Mouse (Mus musculus): ENCODE results near the gene Becn1.
"Not testable (repeated sequence)": the region's sequence is repeated elsewhere in the genome, so short reads cannot be mapped to it uniquely, and the experiment has no call there.

Becn1 gene

GRCm38 (mm10) chr11:101302004-101302798 is at the start of gene Becn1:
Gene Becn1 (minus strand): TSS chr11:101302286.
- peak; percentile 92 for DNase-seq (ENCODE audit: low read depth)

GRCm38 (mm10) chr11:101351721-101352111 is 49.6 kb upstream of the Becn1 start:
- DNase-seq (ENCODE audit: low read depth), result no peak

- no peak for DNase-seq (ENCODE audit: low read depth)
Measured at GRCm38 (mm10) chr11:101351100-101351720, 49.1 kb upstream of the Becn1 start.

DNA sequence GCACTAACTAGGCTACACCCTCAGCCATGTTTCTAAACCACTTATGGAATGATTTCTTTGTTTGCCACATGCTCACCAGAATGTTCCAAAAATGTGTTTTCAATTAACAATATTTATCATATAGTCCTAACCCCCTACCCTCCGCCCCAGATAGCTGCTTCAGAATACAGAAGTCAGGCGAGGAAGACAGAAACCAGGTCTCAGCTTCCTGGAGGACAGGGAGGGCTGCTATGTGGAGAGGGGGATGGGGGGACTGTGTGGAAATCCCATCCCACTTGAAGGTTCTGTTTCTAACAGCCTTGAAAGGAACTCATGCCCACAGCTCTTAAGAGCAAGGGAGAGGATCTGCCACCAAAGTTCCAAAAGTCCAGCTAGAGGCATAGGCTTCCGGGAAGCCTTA is 47.1 kb upstream of the Becn1 start:
- DNase-seq (ENCODE audit: low read depth), result no peak

DNA sequence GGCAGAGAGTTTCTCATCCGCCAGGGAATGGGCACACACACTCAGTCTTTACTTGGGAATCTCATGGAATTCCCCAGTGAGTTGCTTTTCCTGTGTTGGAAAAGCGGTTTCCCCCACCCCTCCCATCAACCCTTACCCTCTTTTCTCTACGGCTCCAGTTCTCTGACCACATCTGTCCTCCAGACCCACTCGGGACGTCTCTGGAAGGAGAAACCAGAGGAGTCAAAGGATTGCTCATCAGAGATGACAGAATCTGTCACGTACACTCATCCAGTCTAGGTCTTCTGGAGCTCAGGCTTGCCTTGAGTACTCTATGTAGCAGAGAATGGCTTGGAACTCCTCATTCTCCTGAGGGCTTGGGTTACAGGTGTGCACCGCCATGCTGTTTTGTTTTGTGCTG is 46.7 kb upstream of the Becn1 start:
- DNase-seq (ENCODE audit: low read depth), result no peak

- no peak for DNase-seq (ENCODE audit: low read depth)
Measured at GRCm38 (mm10) chr11:101347083-101347775, 45.1 kb upstream of the Becn1 start.

DNA sequence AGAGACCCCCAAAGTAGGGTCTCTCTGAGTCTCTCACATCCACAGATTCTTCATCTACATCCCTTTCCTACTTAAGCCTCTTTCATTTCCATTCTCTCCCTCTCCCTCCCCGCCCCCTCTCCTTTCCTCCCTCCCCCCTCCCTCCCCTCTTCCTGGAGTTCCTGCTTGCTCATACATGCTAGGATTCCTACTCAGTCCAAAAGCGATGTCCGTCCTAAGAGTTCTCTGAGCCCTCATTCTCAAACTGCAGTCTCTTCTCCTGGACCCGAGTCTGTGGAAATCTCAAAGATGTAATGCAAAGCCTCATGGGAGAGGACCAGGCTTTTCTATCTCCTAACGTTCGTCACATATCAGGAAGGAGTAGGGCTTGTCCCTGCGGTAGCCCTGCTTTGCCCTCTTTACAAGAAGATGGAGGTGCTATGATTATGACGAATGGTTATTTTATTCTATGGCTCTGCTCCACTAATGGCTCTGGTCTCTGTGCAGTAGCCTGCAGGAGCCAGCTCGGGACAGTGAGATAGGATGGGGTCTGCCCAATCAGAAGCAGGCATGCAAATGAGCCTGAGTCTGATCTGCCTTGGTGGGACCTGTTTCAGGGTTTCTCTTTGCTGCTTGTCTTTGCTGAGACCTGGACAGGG is 36.2 kb upstream of the Becn1 start:
- no peak for DNase-seq (ENCODE audit: low read depth)

DNA sequence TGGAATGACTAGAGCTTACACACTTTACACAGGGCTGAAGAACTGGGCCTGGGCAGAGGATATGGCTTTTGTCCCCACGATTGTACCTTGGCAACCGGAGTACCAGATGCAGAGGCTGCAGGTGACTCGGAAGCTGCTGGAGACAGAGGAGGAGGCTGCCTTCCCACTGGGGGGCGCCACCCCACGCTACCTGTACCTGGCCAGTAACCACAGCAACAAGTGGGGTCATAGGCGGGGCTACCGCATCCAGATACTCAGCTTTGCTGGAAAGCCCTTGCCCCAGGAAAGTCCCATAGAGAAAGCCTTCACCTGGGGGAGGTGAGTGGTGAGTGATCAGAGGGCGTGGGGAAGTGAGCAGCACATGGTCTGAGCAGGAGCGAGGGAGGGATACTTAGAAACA is 33.6 kb upstream of the Becn1 start:
- no peak for DNase-seq (ENCODE audit: low read depth)

DNA sequence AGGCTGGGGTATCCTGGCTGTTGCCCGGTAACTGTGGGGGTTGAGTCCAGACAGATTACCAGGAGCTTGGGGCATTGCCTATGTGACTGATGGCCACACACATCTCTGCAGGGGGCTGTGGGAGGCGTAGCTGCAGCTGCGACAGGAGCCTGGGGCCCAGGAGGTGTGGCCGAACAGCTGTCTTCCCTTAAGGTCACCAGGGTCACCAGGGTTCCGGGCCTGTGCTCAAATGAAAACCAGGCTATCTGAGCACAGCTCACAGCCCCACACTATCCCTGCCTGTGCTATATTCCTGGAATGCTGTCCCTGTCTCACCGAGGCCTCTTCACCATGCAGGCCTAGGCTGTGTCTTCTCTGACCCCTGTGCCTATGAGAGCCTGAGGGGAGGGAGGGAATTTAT is 32.4 kb upstream of the Becn1 start:
- DNase-seq (ENCODE audit: low read depth), result no peak

- no peak for DNase-seq (ENCODE audit: low read depth)
Measured at GRCm38 (mm10) chr11:101334023-101334422, 31.9 kb upstream of the Becn1 start.

- no peak for DNase-seq (ENCODE audit: low read depth)
Measured at GRCm38 (mm10) chr11:101332537-101332936, 30.5 kb upstream of the Becn1 start.

GRCm38 (mm10) chr11:101330961-101331360 is 28.9 kb upstream of the Becn1 start:
- not testable (repeated sequence) for DNase-seq (ENCODE audit: low read depth)

DNA sequence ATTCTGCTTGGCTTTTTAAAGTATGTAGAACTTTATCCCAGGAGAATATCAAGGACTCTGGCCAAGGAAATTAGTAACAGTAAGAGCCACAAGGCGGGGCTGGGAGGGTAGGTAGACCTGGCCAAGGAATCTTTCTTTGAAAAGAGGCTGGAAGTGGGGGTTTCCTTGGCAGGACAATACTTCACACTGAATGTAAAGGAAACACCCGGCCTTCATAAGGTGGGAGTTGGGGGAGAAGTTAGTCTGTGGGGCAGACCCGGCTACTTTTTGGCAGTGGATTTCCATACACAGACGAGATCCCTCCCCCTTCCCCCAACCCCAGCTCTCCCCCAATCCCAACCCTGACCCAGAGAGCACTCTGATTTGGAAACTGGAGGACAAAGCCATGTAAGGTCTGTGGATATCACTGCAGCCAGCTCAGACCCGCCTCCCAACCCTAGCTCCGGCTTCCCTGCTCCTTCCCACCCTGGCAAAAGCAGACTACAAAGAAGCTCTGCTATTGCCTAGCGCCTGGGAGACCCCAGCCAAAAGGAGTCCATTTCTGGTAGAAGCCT is 28.4 kb upstream of the Becn1 start, which contains the start of gene Aoc3:
Gene Aoc3, plus strand, starts transcription at position 235 of the 554 bp plus-strand sequence.
- DNase-seq (ENCODE audit: low read depth), result no peak

DNA sequence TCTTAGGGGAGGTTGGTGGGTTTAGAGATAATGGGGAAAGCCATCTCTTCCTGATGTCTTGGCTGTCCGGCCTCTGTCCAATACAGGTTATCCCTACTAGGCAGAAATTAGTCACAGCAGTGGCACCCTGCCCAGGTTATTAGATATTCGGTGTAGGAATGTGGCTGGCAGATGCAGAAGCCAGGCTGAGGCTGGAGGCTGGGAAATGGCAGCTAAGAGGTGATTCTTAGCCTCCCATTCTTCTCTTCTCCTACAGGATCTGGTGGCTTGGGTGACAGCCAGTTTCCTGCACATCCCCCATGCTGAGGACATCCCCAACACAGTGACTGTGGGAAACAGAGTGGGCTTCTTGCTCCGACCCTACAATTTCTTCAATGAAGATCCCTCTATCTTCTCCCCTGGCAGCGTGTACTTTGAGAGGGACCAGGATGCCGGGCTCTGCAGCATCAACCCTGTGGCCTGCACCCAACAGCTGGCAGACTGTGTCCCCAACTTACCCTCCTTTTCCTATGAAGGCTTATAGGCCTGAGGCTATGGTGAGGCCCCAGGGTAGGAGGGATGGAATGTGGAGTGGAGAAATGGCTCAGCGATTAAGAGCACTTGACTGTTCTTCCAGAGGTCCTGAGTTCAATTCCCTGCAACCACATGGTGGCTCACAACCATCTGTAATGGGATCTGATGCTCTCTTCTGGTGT is 27.0 kb upstream of the Becn1 start:
- DNase-seq (ENCODE audit: low read depth), result no peak

DNA sequence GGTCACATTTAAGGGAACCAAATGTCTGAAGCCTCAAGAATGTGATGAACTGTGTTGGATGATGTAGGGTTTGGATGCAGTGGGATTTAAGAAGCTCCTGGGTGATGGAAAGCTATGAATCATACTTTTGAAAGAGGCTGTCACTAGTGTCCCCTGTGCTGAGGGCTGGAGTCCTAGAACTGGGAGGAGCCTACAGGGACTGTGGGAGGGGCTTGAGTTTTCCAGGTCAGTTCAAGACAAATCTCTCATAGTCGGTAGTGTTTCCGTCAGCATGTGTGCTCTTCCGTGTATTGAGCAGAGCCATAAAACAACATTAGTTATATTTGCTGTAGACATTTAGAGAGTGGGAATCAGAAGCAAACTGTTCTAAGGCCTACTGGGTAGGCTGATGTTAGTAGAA is 25.2 kb upstream of the Becn1 start:
- no peak for DNase-seq (ENCODE audit: low read depth)

DNA sequence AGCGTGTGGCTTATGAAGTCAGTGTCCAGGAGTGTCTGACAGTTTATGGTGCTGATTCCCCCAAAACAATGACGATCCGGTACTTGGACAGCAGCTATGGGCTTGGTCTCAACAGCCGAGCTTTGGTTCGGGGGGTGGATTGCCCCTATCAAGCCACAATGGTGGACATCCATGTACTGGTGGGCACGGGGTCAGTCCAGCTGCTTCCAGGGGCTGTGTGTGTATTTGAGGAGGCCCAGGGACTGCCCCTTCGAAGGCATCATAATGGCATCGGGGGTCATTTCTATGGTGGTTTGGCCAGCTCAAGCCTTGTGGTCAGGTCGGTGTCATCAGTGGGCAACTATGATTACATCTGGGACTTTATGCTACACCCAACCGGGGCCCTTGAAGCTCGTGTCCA is 24.1 kb upstream of the Becn1 start:
- no peak for DNase-seq (ENCODE audit: low read depth)

GRCm38 (mm10) chr11:101325201-101325600 is 23.1 kb upstream of the Becn1 start:
- not testable (repeated sequence) for DNase-seq (ENCODE audit: low read depth)

- no peak for DNase-seq (ENCODE audit: low read depth)
Measured at GRCm38 (mm10) chr11:101324763-101325162, 22.7 kb upstream of the Becn1 start, which contains the start of gene Aoc2. Gene Aoc2 (plus strand): TSS chr11:101325063.

- DNase-seq (ENCODE audit: low read depth), result peak; percentile 46
Measured at GRCm38 (mm10) chr11:101323609-101324008, 21.5 kb upstream of the Becn1 start.

- no peak for DNase-seq (ENCODE audit: low read depth)
Measured at GRCm38 (mm10) chr11:101316501-101316917, 14.4 kb upstream of the Becn1 start.

Data from naive thymus-derived CD4-positive, alpha-beta T cell, adult 2 months (primary cell).